Mouse (Mus musculus): ENCODE results near the gene Napepld.

DNA sequence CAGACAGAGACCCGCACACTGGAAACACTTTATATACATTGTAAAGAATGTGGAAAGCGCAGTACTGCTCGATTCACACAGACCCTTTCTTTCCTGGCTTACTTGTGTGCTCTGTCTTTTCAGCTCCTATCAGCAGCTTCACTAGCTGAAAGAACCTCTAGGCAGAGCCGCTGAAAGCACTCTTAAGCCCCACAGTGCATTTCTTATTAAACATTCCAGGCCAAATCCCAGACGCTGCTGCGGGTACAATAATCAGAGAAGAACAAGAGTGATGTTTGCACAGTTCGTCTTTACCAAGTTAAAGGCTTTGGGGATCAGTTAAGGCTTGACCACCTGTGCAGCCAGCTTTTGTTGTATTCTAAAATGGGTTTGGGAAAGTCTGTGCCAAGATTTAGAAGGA, 23.7 kb upstream of the Napepld start:
- TF ChIP-seq CTCF (IDR thresholded peaks at IDR 0.05; ENCODE audit: borderline replicate concordance, insufficient read depth, low read depth, low read length) = no peak
- TF ChIP-seq POLR2A (IDR thresholded peaks at IDR 0.05; ENCODE audit: borderline replicate concordance, insufficient read depth, low read length) = no peak
